Mouse (Mus musculus) mesoderm, embryonic 11.5 days (tissue): ENCODE measurements around the gene Mtcl1.

Experiments
- DNase-seq: peaks from one replicate; pipeline ENCODE4 v3.0.0-alpha.2; 2012; ENCODE audit warnings: low read depth, low spot score

Gene Mtcl1

GRCm38 (mm10) chr17:66449460-66450341, at the start of gene Mtcl1:
Gene Mtcl1, minus strand, starts transcription at chr17:66449750.
- DNase-seq: peak; percentile 81

GRCm38 (mm10) chr17:66498598-66498997, 49.0 kb upstream of the Mtcl1 start:
- DNase-seq: no peak

- no peak for DNase-seq
These were observed 47.0 kb upstream of the Mtcl1 start for GRCm38 (mm10) chr17:66496589-66496988.

GRCm38 (mm10) chr17:66490022-66490601, 40.6 kb upstream of the Mtcl1 start:
- peak; percentile 73 for DNase-seq

- DNase-seq: no peak
These were observed 37.0 kb upstream of the Mtcl1 start for GRCm38 (mm10) chr17:66486576-66486975.

- peak; percentile 82 for DNase-seq
These were observed 36.2 kb upstream of the Mtcl1 start for GRCm38 (mm10) chr17:66485742-66486141.

GRCm38 (mm10) chr17:66484965-66485364, 35.4 kb upstream of the Mtcl1 start:
- no peak for DNase-seq

- no peak for DNase-seq
These were observed 34.3 kb upstream of the Mtcl1 start for GRCm38 (mm10) chr17:66483651-66484454.

- DNase-seq: no peak
These were observed 31.7 kb upstream of the Mtcl1 start for GRCm38 (mm10) chr17:66481295-66481694.

GRCm38 (mm10) chr17:66480491-66481278, 31.1 kb upstream of the Mtcl1 start:
- no peak for DNase-seq

GRCm38 (mm10) chr17:66479813-66480490, 30.4 kb upstream of the Mtcl1 start:
- DNase-seq: peak; percentile 79

GRCm38 (mm10) chr17:66479311-66479710, 29.8 kb upstream of the Mtcl1 start:
- peak; percentile 50 for DNase-seq

- no peak for DNase-seq
These were observed 23.7 kb upstream of the Mtcl1 start for GRCm38 (mm10) chr17:66473205-66473604.

GRCm38 (mm10) chr17:66471775-66472174, 22.2 kb upstream of the Mtcl1 start:
- DNase-seq: no peak

GRCm38 (mm10) chr17:66471252-66471651, 21.7 kb upstream of the Mtcl1 start:
- no peak for DNase-seq

GRCm38 (mm10) chr17:66470020-66470419, 20.5 kb upstream of the Mtcl1 start:
- DNase-seq: no peak

GRCm38 (mm10) chr17:66457278-66457677, 7.7 kb upstream of the Mtcl1 start:
- DNase-seq: no peak

GRCm38 (mm10) chr17:66451143-66451542, 1.6 kb upstream of the Mtcl1 start:
- DNase-seq: peak; percentile 94

GRCm38 (mm10) chr17:66450526-66451070, 1.0 kb upstream of the Mtcl1 start:
- DNase-seq: no peak
